In the genomic region with DNA sequence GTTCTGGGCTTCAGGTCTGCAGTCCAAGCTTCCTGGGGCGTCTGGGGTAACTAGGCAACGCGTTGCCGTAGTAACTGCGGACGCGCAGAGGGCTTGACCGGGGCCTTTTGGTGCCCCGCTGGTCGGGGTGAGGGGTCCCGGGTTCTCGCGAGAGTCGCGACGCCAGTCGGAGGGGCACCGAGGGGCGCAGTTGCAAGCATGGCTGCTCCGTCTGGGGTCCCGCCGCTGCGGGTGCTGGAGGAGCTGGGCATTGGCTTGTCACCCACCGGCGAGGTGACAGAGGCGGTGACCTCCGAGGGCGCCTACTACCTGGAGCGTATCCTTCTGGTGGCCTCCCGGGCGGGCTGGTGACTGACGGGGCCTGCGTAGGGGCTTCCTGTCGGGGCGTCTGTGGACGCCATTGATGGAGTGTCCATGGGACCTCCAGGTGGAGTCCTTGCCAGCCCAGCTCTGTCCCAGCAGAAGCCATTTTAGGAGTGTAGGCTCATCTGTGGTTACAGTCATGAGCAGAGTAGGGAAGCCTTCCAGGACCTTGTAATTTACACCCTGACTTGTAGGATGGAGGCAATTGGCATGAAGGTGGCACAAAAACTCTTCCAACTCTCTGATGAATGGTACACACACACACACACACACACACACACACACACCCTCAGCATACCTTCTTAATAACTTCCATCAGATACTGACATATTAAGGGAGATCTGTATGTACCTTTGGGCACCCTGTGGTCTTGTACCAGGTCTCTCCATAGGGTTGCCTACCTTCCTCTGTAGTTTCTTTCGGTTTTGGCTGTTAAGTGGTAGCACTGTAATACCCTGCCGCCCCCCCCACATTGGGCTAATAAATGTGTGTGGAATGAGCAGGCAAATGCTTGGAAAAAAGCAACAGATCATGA, we compare ENCODE assay signal across 8 mouse cellular contexts. TPM values are rescaled to one million over a fixed set of nuclear protein-coding genes. Genes with fewer than 3 reads are reported as not detected.
DNase-seq lines count a peak whose midpoint lies in the region; ATAC-seq and TF ChIP-seq lines count a peak whose summit lies in the region.

A gene (plus strand): TSS at position 165 of the 898 bp plus-strand sequence.

- H3K9ac ChIP-seq in embryonic facial prominence, embryonic 11.5 days (replicated peaks; ENCODE audit: low read length): peak within 1 kb of the TSS; percentile 47
- peak within 1 kb of the TSS; percentile 45 for H3K9ac ChIP-seq in hindbrain, embryonic 14.5 days
- H3K9ac ChIP-seq in limb, embryonic 12.5 days (replicated peaks): peak within 1 kb of the TSS; percentile 56
- H3K9ac ChIP-seq in midbrain, postnatal 0 days (replicated peaks; ENCODE audit: low read length, poor library complexity, severe bottlenecking): peak within 1 kb of the TSS; percentile 44; the same call in 1 of the 2 replicates

- H3K4me1 ChIP-seq in embryonic facial prominence, embryonic 11.5 days (ENCODE audit: control insufficient read depth, insufficient read depth, low read length): no peaks in the 10 kb centered on the region
- H3K4me1 ChIP-seq in hindbrain, embryonic 14.5 days (replicated peaks; ENCODE audit: control insufficient read depth, insufficient read depth, low read length): no peaks in the 10 kb centered on the region; the same call in 1 of the 2 replicates
- peaks cover 5% of the 10 kb centered on the region; the same call in 1 of the 2 replicates for H3K4me1 ChIP-seq in limb, embryonic 12.5 days (replicated peaks)
- no peaks in the 10 kb centered on the region for H3K4me1 ChIP-seq in midbrain, postnatal 0 days (ENCODE audit: insufficient read depth, low read length)

- 8% methylated on average over 38 of the region's 38 CpGs for WGBS in embryonic facial prominence, embryonic 11.5 days
- WGBS in hindbrain, embryonic 14.5 days: 6% methylated on average over 38 of the region's 38 CpGs
- 7% methylated on average over 38 of the region's 38 CpGs for WGBS in limb, embryonic 12.5 days
- 6% methylated on average over 38 of the region's 38 CpGs for WGBS in midbrain, postnatal 0 days

- no peaks in the 10 kb centered on the region for H3K9me3 ChIP-seq in embryonic facial prominence, embryonic 11.5 days (replicated peaks; ENCODE audit: control insufficient read depth, low read length)
- H3K9me3 ChIP-seq in hindbrain, embryonic 14.5 days (ENCODE audit: control insufficient read depth, low read length): no peaks in the 10 kb centered on the region
- H3K9me3 ChIP-seq in limb, embryonic 12.5 days: no peaks in the 10 kb centered on the region
- no peaks in the 10 kb centered on the region for H3K9me3 ChIP-seq in midbrain, postnatal 0 days (ENCODE audit: low read length)

- H3K27me3 ChIP-seq in embryonic facial prominence, embryonic 11.5 days (ENCODE audit: control insufficient read depth, insufficient read depth, low read length): no peaks in the 10 kb centered on the region
- H3K27me3 ChIP-seq in hindbrain, embryonic 14.5 days (ENCODE audit: control insufficient read depth, insufficient read depth, low read length): no peaks in the 10 kb centered on the region
- no peaks in the 10 kb centered on the region for H3K27me3 ChIP-seq in limb, embryonic 12.5 days
- no peaks in the 10 kb centered on the region for H3K27me3 ChIP-seq in midbrain, postnatal 0 days (ENCODE audit: insufficient read depth, low read length)

- peak; percentile 5 for DNase-seq in CD4-positive, CD25-positive, alpha-beta regulatory T cell, adult 2 months (ENCODE audit: low read depth, low spot score)
- peak; percentile 91 for DNase-seq in ES-CJ7 (ENCODE audit: low read depth, low spot score)
- DNase-seq in embryonic facial prominence, embryonic 11.5 days (ENCODE audit: low spot score): peak; percentile 84
- peak; percentile 72 for DNase-seq in hindbrain, embryonic 14.5 days (ENCODE audit: low spot score)
- peak; percentile 78 for DNase-seq in midbrain, postnatal 0 days (ENCODE audit: low spot score)
- DNase-seq in thymus, postnatal 36 days: peak; percentile 20 to 53

- H3K27ac ChIP-seq in embryonic facial prominence, embryonic 11.5 days (replicated peaks; ENCODE audit: low read depth, low read length): no peak within 1 kb of the TSS
- H3K27ac ChIP-seq in hindbrain, embryonic 14.5 days: no peak within 1 kb of the TSS
- H3K27ac ChIP-seq in limb, embryonic 12.5 days: no peak within 1 kb of the TSS
- H3K27ac ChIP-seq in midbrain, postnatal 0 days (ENCODE audit: low read depth, low read length): no peak within 1 kb of the TSS

- H3K4me3 ChIP-seq in embryonic facial prominence, embryonic 11.5 days (ENCODE audit: low read depth, low read length): peak within 1 kb of the TSS; percentile 47
- peak within 1 kb of the TSS; percentile 41 for H3K4me3 ChIP-seq in hindbrain, embryonic 14.5 days (replicated peaks; ENCODE audit: low read length)
- peak within 1 kb of the TSS; percentile 56 for H3K4me3 ChIP-seq in limb, embryonic 12.5 days (replicated peaks)
- H3K4me3 ChIP-seq in midbrain, postnatal 0 days (ENCODE audit: low read depth, low read length): peak within 1 kb of the TSS; percentile 44

- no peak for TF ChIP-seq CTCF in midbrain, postnatal 0 days (IDR thresholded peaks at IDR 0.05)

- ATAC-seq in CD4-positive, CD25-positive, alpha-beta regulatory T cell, adult 4 months: no peak
- ATAC-seq in embryonic facial prominence, embryonic 11.5 days (replicated peaks; ENCODE audit: insufficient number of reproducible peaks, low FRiP score, low TSS enrichment, low read depth): peak; percentile 93
- ATAC-seq in hindbrain, embryonic 14.5 days (ENCODE audit: low FRiP score): peak; percentile 82
- peak; percentile 90 for ATAC-seq in limb, embryonic 12.5 days (ENCODE audit: insufficient number of reproducible peaks, insufficient read depth, low FRiP score, low TSS enrichment, low read depth)
- ATAC-seq in midbrain, postnatal 0 days (ENCODE audit: low FRiP score): peak; percentile 93

- H3K4me2 ChIP-seq in embryonic facial prominence, embryonic 11.5 days (ENCODE audit: low read depth, low read length): peak within 1 kb of the TSS; percentile 74
- peak within 1 kb of the TSS; percentile 75 for H3K4me2 ChIP-seq in hindbrain, embryonic 14.5 days (replicated peaks)
- H3K4me2 ChIP-seq in limb, embryonic 12.5 days: peak within 1 kb of the TSS; percentile 79
- peak within 1 kb of the TSS; percentile 68 for H3K4me2 ChIP-seq in midbrain, postnatal 0 days (ENCODE audit: low read depth, low read length, poor library complexity, severe bottlenecking)

- no peaks in the 10 kb centered on the region for H3K36me3 ChIP-seq in embryonic facial prominence, embryonic 11.5 days (replicated peaks; ENCODE audit: control insufficient read depth, insufficient read depth, low read depth, low read length)
- no peaks in the 10 kb centered on the region for H3K36me3 ChIP-seq in hindbrain, embryonic 14.5 days (replicated peaks; ENCODE audit: control insufficient read depth, insufficient read depth)
- no peaks in the 10 kb centered on the region for H3K36me3 ChIP-seq in limb, embryonic 12.5 days
- H3K36me3 ChIP-seq in midbrain, postnatal 0 days (ENCODE audit: insufficient read depth, low read length): no peaks in the 10 kb centered on the region

RNA-seq across cellular contexts. Expression of the gene that starts here (rescaled TPM):
- under 1 TPM; 0.59 to 0.81 TPM for polyA plus RNA-seq in CD4-positive, CD25-positive, alpha-beta regulatory T cell, adult 4 months (2017; shearing (Covaris generic))
- polyA plus RNA-seq in embryonic facial prominence, embryonic 11.5 days (2014; fragmentation: Nextera tagmentation; extraction: Ambion mirVana): 1.9 TPM in 2 replicates
- 2.2 and 2.6 TPM in 2 replicates for polyA plus RNA-seq in hindbrain, embryonic 14.5 days (2014; fragmentation: Nextera tagmentation; extraction: Ambion mirVana)
- polyA plus RNA-seq in limb, embryonic 12.5 days (2016; fragmentation: Nextera tagmentation; extraction: Ambion mirVana): 1.3 and 1.4 TPM in 2 replicates
- 1.5 and 4.0 TPM in 2 replicates for total RNA-seq in midbrain, postnatal 0 days (2014; rRNA removed)
- polyA plus RNA-seq in midbrain, postnatal 0 days (2015; fragmentation: Nextera tagmentation; extraction: Ambion mirVana): 2.2 and 3.2 TPM in 2 replicates

Comparison
In these comparisons a context has a peak if more than half of its experiments do, and no peak if none do; other contexts are left out.
1. DNase-seq: peak in every context shown above with its lines; median percentile 91 in ES-CJ7; 84 in embryonic facial prominence, embryonic 11.5 days; 78 in midbrain, postnatal 0 days; 72 in hindbrain, embryonic 14.5 days; 36 in thymus, postnatal 36 days; 5 in CD4-positive, CD25-positive, alpha-beta regulatory T cell, adult 2 months.